Mouse (Mus musculus) spleen, postnatal 4 days (tissue): ENCODE data around the gene Rhox4e.
"Not testable (repeated sequence)": the region's sequence is repeated elsewhere in the genome, so short reads cannot be mapped to it uniquely, and the experiment has no call there.

Source experiments
- DNase-seq, 2 experiments: peaks; one replicate each; pipeline ENCODE4 v3.0.0; 2022; ENCODE audit warnings: low spot score in 2 of 2

Gene Rhox4e

DNA sequence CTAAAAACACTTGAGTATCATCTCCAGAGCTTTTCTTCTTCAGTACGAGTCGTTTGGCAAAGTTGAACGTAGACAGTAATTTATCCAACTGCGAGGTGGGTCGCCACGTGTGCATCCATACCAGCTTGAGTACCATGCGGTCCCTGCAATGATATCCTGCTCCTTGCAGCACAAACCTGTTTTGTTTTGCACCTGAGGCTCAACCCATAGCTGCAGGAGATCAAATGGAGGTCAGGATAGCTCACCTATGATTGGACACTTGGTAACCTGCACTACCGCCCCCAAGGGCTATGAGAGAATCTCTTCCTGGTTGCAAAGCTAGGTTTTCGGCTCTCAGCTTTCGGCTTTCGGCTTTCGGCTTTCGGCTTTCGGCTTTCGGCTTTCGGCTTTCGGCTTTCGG is at the start of gene Rhox4e:
Gene Rhox4e (plus strand): TSS at position 301 of the 400 bp plus-strand sequence.
- not testable (repeated sequence) for DNase-seq

- not testable (repeated sequence) for DNase-seq
These were observed 43.2 kb upstream of the Rhox4e start, which contains the start of gene Rhox4d for GRCm38 (mm10) chrX:37514059-37514458. Rhox4d (plus strand) TSS chrX:37514359.

DNA sequence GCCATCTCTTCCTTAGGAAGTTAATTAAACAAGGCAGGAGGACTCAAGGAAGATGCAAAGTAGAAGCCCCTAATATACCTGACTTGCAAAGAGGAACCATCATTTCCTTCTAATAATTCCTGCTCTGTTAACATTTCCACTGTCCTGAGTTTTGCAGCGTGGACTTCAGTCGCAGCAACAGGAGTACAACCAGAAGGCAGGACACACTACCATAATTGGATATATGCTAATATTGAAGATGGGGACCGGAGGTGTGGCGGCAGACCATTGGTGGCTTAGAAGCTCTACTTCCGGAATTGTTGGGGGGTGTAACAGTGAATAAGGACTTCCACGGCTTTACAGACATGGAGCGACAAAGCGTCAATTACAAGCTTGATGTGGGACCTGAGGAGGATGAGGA is 27.1 kb upstream of the Rhox4e start, which contains the start of gene Rhox2e:
Gene Rhox2e (plus strand): TSS at position 301 of the 400 bp plus-strand sequence.
- not testable (repeated sequence) for DNase-seq

- DNase-seq = not testable (repeated sequence)
These were observed 15.5 kb upstream of the Rhox4e start, which contains the start of gene Rhox3e for GRCm38 (mm10) chrX:37541719-37542118. Rhox3e (plus strand) TSS chrX:37542019.

- DNase-seq = not testable (repeated sequence)
These were observed 13.9 kb downstream of the Rhox4e start, which contains the start of gene Rhox2f for GRCm38 (mm10) chrX:37571105-37571504. Rhox2f (plus strand) TSS chrX:37571405.

DNA sequence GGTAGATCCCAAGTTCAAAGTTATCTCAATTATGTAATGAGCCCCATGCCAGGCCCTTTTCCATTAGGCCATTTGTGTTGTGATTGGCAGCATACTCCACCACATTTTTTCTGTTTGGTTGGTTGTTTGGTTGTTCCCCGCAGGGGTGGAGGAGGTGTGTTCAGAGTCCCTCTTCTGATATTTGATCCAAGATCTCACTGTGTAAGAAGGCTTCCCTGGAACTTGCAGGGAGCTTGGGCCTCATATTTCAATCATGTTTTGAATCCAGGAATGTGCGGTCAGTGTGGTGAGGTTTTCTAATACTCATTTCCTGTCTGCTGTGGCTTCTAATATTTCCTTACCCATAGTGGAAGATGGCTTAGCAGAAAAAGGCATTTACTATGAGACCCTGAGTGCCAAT is 15.4 kb downstream of the Rhox4e start:
- DNase-seq = not testable (repeated sequence)

GRCm38 (mm10) chrX:37580692-37581091 is 23.5 kb downstream of the Rhox4e start, which contains the start of gene Rhox3f:
Rhox3f (plus strand) TSS chrX:37580992.
- DNase-seq = not testable (repeated sequence)

- DNase-seq = not testable (repeated sequence)
These were observed 50.4 kb downstream of the Rhox4e start, which contains the start of gene Rhox4f for GRCm38 (mm10) chrX:37607604-37608003. Rhox4f (minus strand) TSS chrX:37607704.
